Mouse (Mus musculus) midbrain, embryonic 12.5 days (tissue): ENCODE results near the gene Zdhhc22. TPM values are rescaled to one million over a fixed set of nuclear protein-coding genes. Genes with fewer than 3 reads are reported as not detected.
A peak's percentile ranks its signal among the peaks of the same experiment; 100 is the strongest.

ENCODE experiments used
- ATAC-seq: fragments of 200-750 bp; cut with Nextera tagmentation; 2 replicates; pipeline ENCODE4 v1.8.0; 2017; ENCODE audit warnings: low read depth, moderate TSS enrichment, moderate library complexity; ENCODE audit not compliant: low FRiP score
- H3K27ac ChIP-seq: fragments of 300-500 bp; sonication (generic); replicated peaks from 2 replicates; pipeline ENCODE4 v1.5.1; 2016; ENCODE audit warnings: mild to moderate bottlenecking
- H3K27me3 ChIP-seq: fragments of 300-500 bp; sonication (generic); 2 replicates; pipeline ENCODE4 v1.6.1; 2016; ENCODE audit warnings: mild to moderate bottlenecking
- H3K36me3 ChIP-seq: fragments of 300-500 bp; sonication (generic); 2 replicates; pipeline ENCODE4 v1.6.1; 2016
- H3K4me1 ChIP-seq: fragments of 300-500 bp; sonication (generic); 2 replicates; pipeline ENCODE4 v1.6.1; 2016
- H3K4me2 ChIP-seq: fragments of 300-500 bp; sonication (generic); replicated peaks from 2 replicates; pipeline ENCODE4 v1.6.1; 2016; ENCODE audit warnings: mild to moderate bottlenecking, moderate library complexity
- H3K4me3 ChIP-seq: fragments of 300-500 bp; sonication (generic); 2 replicates; pipeline ENCODE4 v1.5.1; 2016; ENCODE audit warnings: mild to moderate bottlenecking
- H3K9ac ChIP-seq: fragments of 300-500 bp; sonication (generic); replicated peaks from 2 replicates; pipeline ENCODE4 v1.6.1; 2016; ENCODE audit warnings: mild to moderate bottlenecking, moderate library complexity
- H3K9me3 ChIP-seq: fragments of 300-500 bp; sonication (generic); 2 replicates; pipeline ENCODE4 v1.6.1; 2016; ENCODE audit warnings: mild to moderate bottlenecking
- WGBS: fragments of 180-500 bp; shearing (Covaris S2); methylation state at CpG from one replicate; pipeline ENCODE4 v1.1.7; 2016; 5-methylcytosine and 5-hydroxymethylcytosine counted together
- polyA plus RNA-seq: library from polyadenylated mRNA; unstranded; fragments of >200 nt; fragmentation: Nextera tagmentation; extraction: Ambion mirVana; gene quantifications from 2 replicates; pipeline ENCODE4 v1.2.1, GENCODE M21; 2016

Gene Zdhhc22
- polyA plus RNA-seq, 1 experiment from 2014 or later = 0.98 TPM

DNA sequence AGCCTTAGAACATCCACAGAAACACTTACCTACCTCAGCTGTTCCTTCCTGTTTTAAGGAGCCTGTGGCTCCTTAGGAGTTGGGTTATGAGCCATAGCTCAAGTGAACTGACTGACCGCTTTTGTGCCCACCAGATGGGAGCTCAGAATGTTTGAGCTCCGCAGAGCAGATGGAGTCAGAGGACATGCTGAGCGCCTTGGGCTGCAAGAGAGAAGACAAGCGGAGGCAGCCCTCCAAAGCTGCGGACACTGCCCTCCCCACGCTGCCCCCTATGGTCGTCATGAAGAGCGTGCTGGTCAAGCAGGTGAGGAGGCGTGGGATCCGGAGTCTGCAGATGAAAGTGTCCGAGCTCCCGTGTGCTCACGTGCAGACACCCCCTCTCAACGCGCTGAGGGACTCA, 30.1 kb downstream of the Zdhhc22 start:
- H3K4me2 ChIP-seq = no peak overlapping the region
- 88% methylated on average over 15 of the region's 15 CpGs for WGBS
- H3K27me3 ChIP-seq = no peaks in the 10 kb centered on the region
- H3K27ac ChIP-seq = no peak overlapping the region
- H3K4me1 ChIP-seq = 0 out of 2 replicates have a peak, but pooled peaks cover 2% of the 10 kb centered on the region
- ATAC-seq = no peak
- H3K9ac ChIP-seq = no peak overlapping the region
- H3K9me3 ChIP-seq = no peaks in the 10 kb centered on the region
- H3K4me3 ChIP-seq = no peak overlapping the region
- H3K36me3 ChIP-seq = peaks cover 89% of the 10 kb centered on the region

DNA sequence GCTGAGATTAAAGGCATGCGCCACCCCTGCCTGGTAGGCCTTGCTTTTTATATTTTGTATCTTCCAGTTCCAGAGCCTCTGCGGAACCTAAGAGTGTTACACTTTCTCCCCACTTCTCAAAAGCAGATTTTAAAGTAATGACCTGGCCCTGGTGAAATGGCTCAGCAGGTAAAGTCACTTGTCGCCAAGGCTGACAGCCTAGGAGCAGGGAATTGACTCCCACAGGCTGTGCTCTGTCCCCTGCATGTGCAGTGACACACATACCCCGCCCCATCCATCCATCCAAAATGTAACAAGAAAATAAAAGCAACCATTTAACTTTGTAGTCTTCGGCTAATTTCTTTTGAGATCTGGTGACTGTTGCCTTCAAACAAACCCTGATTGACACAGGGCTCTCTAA, 30.6 kb downstream of the Zdhhc22 start:
- no peak overlapping the region for H3K27ac ChIP-seq
- no peak for ATAC-seq
- WGBS = 96% methylated on average over 5 of the region's 5 CpGs
- 0 out of 2 replicates have a peak, but pooled peaks cover 2% of the 10 kb centered on the region for H3K4me1 ChIP-seq
- no peak overlapping the region for H3K4me2 ChIP-seq
- no peaks in the 10 kb centered on the region for H3K9me3 ChIP-seq
- peaks cover 91% of the 10 kb centered on the region for H3K36me3 ChIP-seq
- H3K27me3 ChIP-seq = no peaks in the 10 kb centered on the region
- H3K4me3 ChIP-seq = no peak overlapping the region
- no peak overlapping the region for H3K9ac ChIP-seq

DNA sequence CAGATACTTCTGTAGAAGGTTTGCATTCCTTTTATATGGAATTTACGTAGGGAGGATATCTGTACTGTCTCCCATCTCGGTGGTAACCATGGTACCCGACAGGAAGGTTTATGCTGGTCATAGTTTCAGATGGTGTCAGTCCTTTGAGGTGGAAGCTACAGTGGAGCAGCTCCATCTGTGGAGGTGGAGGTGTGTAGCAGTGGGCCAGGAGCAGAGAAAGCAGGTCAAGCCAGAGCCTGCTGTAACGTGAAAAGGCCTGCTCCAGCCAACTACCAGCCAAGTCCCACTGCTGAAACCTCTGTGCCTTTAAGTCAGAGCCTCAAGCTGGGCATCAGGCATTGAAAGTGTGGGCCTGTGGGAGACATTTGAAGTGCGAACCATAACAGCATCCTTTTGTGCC, 31.7 kb downstream of the Zdhhc22 start:
- WGBS = 91% methylated on average over 5 of the region's 5 CpGs
- H3K36me3 ChIP-seq = peaks cover 88% of the 10 kb centered on the region
- no peak for ATAC-seq
- H3K4me2 ChIP-seq = no peak overlapping the region
- H3K27me3 ChIP-seq = no peaks in the 10 kb centered on the region
- no peak overlapping the region for H3K27ac ChIP-seq
- H3K9ac ChIP-seq = no peak overlapping the region
- 0 out of 2 replicates have a peak, but pooled peaks cover 2% of the 10 kb centered on the region for H3K4me1 ChIP-seq
- no peaks in the 10 kb centered on the region for H3K9me3 ChIP-seq
- H3K4me3 ChIP-seq = no peak overlapping the region

DNA sequence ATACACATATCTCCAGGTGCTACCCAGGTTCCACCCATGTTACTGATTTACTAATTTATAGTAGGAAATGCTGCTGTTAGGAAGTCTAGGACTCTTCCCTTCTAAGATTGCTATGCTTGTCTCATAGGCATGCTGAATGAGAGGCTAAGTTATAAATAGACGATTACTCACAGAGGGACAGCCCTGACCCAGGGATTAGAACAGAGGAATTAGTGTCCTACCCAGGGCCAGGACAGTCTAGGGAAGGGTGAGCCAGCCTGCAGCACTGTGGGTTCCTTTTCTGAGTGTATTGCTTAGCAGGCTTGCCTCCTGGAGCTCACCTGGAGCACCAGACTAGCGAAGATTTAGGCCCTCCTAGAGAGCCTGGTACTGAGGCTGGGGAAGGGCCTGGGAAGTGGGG, 34.3 kb downstream of the Zdhhc22 start:
- Histone ChIP-seq H3K4me2 (no peak overlapping the region), H3K4me3 (no peak overlapping the region), H3K9ac (no peak overlapping the region), H3K27ac (no peak overlapping the region), H3K27me3 (no peaks in the 10 kb centered on the region), H3K9me3 (no peaks in the 10 kb centered on the region), H3K36me3 (peaks cover 65% of the 10 kb centered on the region), H3K4me1 (peaks cover 13% of the 10 kb centered on the region)
- WGBS = 95% methylated on average over 2 of the region's 2 CpGs
- ATAC-seq = no peak

DNA sequence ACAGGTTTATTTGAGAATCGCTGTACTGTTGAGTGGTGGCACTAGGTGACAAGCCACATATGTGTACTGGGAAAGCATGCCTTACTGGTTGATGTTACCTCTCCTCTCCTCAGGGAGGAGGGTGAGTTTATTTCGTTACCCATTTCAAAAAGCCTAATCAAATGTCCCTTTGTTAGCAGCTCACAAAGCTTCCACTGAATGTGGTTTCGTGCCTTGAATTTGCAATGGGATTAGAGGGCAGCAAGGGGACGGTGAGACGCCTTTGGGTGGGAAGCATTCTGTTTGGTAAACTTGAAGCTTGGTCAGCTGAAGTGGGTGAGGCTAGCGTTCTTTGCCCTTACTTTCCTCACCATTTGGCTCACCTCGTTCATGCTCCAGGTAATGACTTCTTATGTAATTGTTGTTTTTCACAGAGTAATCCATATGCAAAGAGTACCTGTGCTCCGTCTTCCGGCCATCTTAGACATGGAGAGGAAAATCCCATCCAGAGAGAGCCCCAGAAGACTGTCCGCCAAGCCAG, 37.8 kb downstream of the Zdhhc22 start:
- H3K27ac ChIP-seq = peak overlapping the region; percentile 35

DNA sequence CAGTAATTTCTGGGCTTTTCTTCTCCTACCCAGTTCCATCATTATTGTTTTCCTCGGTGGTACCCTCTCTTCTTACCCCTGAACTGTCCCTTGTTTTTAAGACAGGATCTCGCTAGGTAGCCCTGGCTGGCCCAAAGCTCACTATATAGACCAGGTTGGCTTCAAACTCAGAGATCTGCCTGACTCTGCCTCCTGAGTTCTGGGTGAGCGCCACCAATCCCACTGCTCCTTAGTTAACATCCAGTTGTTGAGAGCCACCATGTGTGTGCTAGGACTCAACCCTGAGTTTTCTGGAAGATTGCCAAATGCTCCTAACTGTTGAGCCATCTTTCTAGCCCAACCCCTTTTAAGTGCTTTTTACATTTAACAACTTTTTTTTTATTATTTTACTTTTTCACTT, 39.3 kb downstream of the Zdhhc22 start:
- Histone ChIP-seq H3K9ac (no peak overlapping the region), H3K27ac (no peak overlapping the region), H3K36me3 (peaks cover 21% of the 10 kb centered on the region), H3K27me3 (no peaks in the 10 kb centered on the region), H3K4me1 (peaks cover 49% of the 10 kb centered on the region), H3K4me3 (no peak overlapping the region), H3K9me3 (no peaks in the 10 kb centered on the region), H3K4me2 (no peak overlapping the region)
- 98% methylated on average over 3 of the region's 3 CpGs for WGBS
- ATAC-seq = no peak

More for the DNA sequence above, 37.8 kb downstream of the Zdhhc22 start:
- 66% methylated on average over 10 of the region's 10 CpGs for WGBS
- H3K9ac ChIP-seq = no peak overlapping the region
- H3K4me1 ChIP-seq = peaks cover 46% of the 10 kb centered on the region
- H3K4me3 ChIP-seq = no peak overlapping the region
- H3K9me3 ChIP-seq = no peaks in the 10 kb centered on the region
- no peak for ATAC-seq
- peaks cover 33% of the 10 kb centered on the region for H3K36me3 ChIP-seq
- no peaks in the 10 kb centered on the region for H3K27me3 ChIP-seq
- no peak overlapping the region for H3K4me2 ChIP-seq

DNA sequence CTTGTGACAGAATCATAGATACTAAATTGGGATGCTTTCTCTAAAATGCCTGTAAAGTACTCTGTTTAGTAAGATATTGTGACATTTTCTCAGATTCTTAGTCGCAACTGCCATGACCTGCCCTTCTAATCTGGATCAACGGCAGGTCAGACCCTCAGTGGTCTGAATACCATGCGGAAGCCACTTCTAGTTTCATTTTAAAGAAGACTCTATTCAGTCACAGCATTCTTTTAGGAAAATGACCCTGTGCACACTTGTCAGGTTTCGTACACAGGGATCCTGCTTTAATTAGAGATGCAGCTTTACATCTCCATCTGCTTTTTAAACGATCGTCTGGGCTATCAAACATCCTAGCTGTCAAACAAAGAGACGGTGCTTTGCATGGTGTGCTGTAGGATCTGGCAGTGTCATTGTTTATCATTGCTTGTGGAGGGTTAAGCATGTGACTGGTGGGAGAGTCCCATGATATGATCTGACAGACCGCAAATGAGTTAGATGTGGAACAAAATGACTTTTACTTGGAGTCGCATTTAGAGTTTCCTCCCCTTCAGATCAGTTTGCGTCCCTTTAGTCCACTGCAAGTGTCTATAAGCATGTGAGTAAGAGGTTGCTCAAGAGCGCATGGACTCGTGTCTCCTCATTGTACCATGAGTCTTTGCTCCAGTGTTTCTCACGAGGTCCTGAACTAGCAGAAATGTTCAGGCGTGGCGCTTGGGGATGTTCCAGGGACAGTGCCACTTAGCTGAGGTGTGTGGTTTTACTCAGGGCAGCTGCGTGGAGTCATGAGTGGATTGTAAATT, 39.9 kb downstream of the Zdhhc22 start:
- H3K4me3 ChIP-seq = no peak overlapping the region
- no peaks in the 10 kb centered on the region for H3K9me3 ChIP-seq
- peaks cover 15% of the 10 kb centered on the region for H3K36me3 ChIP-seq
- H3K4me2 ChIP-seq = 0 out of 2 replicates have a peak overlapping the region, but pooled peaks have one; percentile 13
- no peak overlapping the region for H3K27ac ChIP-seq
- no peaks in the 10 kb centered on the region for H3K27me3 ChIP-seq
- 68% methylated on average over 16 of the region's 16 CpGs for WGBS
- no peak overlapping the region for H3K9ac ChIP-seq
- peaks cover 53% of the 10 kb centered on the region for H3K4me1 ChIP-seq
- ATAC-seq = no peak

DNA sequence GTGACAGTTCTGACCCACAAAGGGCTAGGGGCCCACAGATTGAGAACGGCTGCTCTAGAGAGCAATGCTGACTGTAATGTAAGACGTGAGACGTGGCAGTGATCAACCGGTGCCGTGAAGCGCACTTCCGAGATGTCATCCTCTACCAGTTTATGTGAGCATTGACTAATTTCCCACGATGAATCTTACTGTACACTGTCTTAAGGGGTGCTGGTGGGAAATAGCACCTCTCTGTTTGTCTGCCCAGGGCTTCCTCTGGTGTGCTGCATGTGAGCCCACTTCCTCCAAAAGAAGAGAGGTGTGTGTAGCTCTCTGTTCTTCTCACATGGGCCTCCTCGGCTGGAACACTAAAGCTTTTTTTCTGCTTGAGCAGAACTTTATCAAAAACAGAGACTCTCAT, 40.7 kb downstream of the Zdhhc22 start:
- Histone ChIP-seq H3K4me2 (no peak overlapping the region; the same call in 1 of the 2 replicates), H3K36me3 (peaks cover 8% of the 10 kb centered on the region), H3K9ac (no peak overlapping the region), H3K27ac (no peak overlapping the region), H3K27me3 (no peaks in the 10 kb centered on the region), H3K9me3 (no peaks in the 10 kb centered on the region), H3K4me3 (no peak overlapping the region), H3K4me1 (peaks cover 57% of the 10 kb centered on the region)
- no peak for ATAC-seq
- 88% methylated on average over 9 of the region's 9 CpGs for WGBS

DNA sequence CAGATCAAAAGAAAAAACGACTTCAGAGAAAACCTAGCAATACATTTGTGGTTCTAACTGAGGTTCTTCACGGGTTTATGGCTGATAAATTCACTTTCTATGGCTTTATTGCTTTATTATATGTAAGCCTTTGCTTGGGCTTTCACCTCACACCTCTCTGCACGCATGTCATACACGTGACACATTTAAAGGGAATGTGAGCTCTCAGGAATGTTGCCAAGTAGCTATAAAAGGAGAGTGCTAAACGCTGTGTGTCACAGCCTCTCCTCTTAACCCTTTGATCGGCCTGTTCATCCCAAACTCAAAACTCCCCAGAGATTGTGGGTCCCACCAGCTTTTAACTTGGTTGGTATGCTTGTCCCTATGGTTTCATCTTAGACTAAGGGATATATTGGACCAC, 41.6 kb downstream of the Zdhhc22 start:
- H3K36me3 ChIP-seq = 0 out of 2 replicates have a peak, but pooled peaks cover 3% of the 10 kb centered on the region
- H3K27ac ChIP-seq = no peak overlapping the region
- H3K27me3 ChIP-seq = no peaks in the 10 kb centered on the region
- peak overlapping the region; percentile 79 for H3K4me2 ChIP-seq
- peak overlapping the region; percentile 64; the same call in 1 of the 2 replicates for H3K4me3 ChIP-seq
- no peaks in the 10 kb centered on the region for H3K9me3 ChIP-seq
- ATAC-seq = no peak
- H3K4me1 ChIP-seq = peaks cover 57% of the 10 kb centered on the region
- 79% methylated on average over 6 of the region's 6 CpGs for whole genome bisulfite sequencing
- peak overlapping the region; percentile 79; the same call in 1 of the 2 replicates for H3K9ac ChIP-seq

DNA sequence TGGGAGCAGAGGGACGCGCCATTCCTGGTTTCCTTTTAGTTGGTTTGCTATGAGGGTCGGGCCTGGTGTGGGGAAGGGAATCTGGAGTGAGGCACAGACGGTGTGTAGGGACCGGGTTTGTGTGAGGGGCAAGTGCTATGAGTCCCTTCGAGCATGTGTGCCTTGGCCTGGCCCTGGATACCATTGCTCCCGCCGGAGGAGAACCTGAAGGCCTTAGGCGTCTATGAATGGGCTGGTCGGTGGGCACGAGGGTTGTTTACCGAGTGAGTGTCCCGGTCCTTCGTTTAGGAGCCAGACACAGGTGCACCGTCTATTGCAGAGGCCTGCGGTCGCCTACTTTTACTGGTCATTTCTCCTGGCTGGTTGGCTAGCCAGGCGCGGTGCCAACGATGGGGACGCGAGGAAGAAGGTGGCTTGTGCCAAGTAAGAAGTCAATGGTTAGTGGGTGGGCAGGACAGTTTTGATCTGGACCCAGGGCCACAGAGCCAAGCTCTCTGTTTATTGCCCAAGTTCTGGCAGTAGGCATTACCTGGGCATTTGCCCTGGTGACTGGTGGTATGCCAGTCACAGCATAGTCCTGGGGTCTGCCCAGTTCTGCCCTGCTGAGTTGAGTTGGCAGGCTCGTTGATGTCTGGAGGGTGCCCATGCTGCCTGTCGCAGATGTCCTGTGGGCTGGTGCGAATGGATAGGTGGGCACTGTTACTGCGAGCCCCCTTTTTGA, 42.4 kb downstream of the Zdhhc22 start:
- peak overlapping the region; percentile 64 for H3K4me3 ChIP-seq
- peak; percentile 59 for ATAC-seq
- H3K4me1 ChIP-seq = peaks cover 58% of the 10 kb centered on the region
- WGBS = 21% methylated on average over 26 of the region's 26 CpGs
- H3K27me3 ChIP-seq = no peaks in the 10 kb centered on the region; the same call in 1 of the 2 replicates
- H3K36me3 ChIP-seq = 0 out of 2 replicates have a peak, but pooled peaks cover 3% of the 10 kb centered on the region
- H3K27ac ChIP-seq = peak overlapping the region; percentile 99
- peak overlapping the region; percentile 79 for H3K4me2 ChIP-seq
- peak overlapping the region; percentile 79 for H3K9ac ChIP-seq
- no peaks in the 10 kb centered on the region for H3K9me3 ChIP-seq

DNA sequence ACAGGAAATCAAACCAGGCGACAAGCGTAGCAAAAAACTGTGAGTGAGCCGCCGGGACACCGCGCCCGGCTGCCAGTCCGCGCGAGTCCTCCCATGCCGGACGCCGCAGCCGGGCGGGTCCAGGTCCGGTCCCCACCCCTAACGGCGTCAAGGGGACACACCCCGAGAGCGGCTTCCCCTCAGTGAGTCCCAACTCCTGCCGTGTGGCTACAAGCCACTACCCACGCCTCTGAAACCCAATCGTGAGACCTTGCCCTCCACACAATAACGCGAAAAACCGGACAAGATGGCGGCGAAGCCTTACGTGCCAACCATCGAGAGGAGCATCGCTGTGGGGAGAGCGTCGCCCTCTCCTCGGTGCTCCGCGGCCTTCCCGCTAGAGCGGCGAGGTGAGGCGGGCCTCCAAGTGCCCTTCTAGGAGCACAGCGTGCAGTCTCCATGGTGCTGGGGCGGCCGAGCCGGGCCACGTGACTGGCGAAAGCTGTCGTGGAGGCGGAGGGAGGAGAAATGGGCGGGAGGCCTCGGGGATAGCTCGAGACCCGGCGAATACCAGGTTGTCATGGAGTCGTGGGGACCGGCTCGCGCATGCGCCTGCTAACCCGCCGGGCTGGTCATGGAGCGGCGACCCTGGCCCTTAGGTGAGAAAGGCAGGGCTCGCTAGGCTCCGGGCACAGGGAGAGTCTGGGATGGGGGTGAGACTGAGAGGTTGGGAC, 43.2 kb downstream of the Zdhhc22 start, which contains the start of gene Cipc:
TSS of gene Cipc (plus strand) at position 182 of the 713 bp plus-strand sequence.
- Histone ChIP-seq H3K9me3 (no peaks in the 10 kb centered on the region), H3K4me3 (peak within 1 kb of the TSS; percentile 64), H3K9ac (peak within 1 kb of the TSS; percentile 79), H3K27ac (peak within 1 kb of the TSS; percentile 99), H3K4me2 (peak within 1 kb of the TSS; percentile 79), H3K4me1 (peaks cover 59% of the 10 kb centered on the region), H3K36me3 (no peaks in the 10 kb centered on the region), H3K27me3 (no peaks in the 10 kb centered on the region; the same call in 1 of the 2 replicates)
- peak; percentile 97 for ATAC-seq
- under 1% methylated on average over 64 of the region's 64 CpGs for WGBS
